Mouse (Mus musculus): ENCODE measurements around the gene Cacna1h. TPM values are rescaled to one million over a fixed set of nuclear protein-coding genes. Genes with fewer than 3 reads are reported as not detected.

Cacna1h gene
- polyA plus RNA-seq, 2 experiments, result 0.50 to 1.2 TPM

- Histone ChIP-seq H3K27ac (no peak overlapping the region), H3K4me2 (ENCODE audit: low read depth) (no peak overlapping the region), H3K9ac (replicated peaks) (no peak overlapping the region), H3K36me3 (replicated peaks; ENCODE audit: control insufficient read depth, insufficient read depth, low read depth) (no peaks in the 10 kb centered on the region), H3K4me1 (replicated peaks; ENCODE audit: control insufficient read depth in 2 of 2, insufficient read depth in 2 of 2, low read length in 1 of 2) (peaks cover 0 to 3% of the 10 kb centered on the region in 2 experiments; a peak in 1 of 4 replicates), H3K9me3 (ENCODE audit: control insufficient read depth, low read length) (no peaks in the 10 kb centered on the region), H3K27me3 (ENCODE audit: control insufficient read depth, insufficient read depth, low read length) (no peaks in the 10 kb centered on the region; the same call in 1 of the 2 replicates), H3K4me3 (ENCODE audit: insufficient read depth in 1 of 2, low read depth in 2 of 2, low read length in 2 of 2) (no peak overlapping the region)
- peak; percentile 95 for TF ChIP-seq CTCF (IDR thresholded peaks at IDR 0.05; ENCODE audit: low read depth)
- no peak for TF ChIP-seq EP300 (IDR thresholded peaks at IDR 0.05; ENCODE audit: low read depth)
- WGBS (ENCODE audit: insufficient replicate concordance), result 4% methylated on average over 8 of the region's 8 CpGs
- ATAC-seq (ENCODE audit: insufficient read depth), result no peak
- peak; percentile 4 to 23 (median 18) for DNase-seq (ENCODE audit: low read depth in 3 of 3, low spot score in 3 of 3)
Observed at GRCm38 (mm10) chr17:25333943-25334342, 99.6 kb downstream of the Cacna1h start.

DNA sequence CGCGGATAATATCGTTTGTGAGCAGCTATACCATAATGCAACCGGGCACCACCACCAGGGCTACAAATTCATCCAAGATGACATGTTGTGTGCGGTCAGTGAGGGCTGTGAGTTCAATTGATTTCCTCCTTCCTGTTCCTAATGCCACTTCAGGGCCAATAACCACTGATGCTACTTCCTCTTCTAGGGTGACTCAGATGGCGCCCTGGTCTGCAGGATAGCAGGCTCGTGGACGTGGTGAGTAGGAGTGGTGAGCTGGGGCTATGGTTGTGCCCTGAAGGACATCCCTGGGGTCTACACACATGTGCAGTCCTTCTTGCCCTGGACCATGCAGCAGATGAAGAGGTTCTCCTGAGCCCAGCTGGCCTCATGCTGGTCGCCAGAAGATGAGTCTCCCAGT is 101.3 kb downstream of the Cacna1h start:
- Histone ChIP-seq H3K4me1 (replicated peaks; ENCODE audit: control insufficient read depth in 2 of 2, insufficient read depth in 2 of 2, low read length in 1 of 2) (no peaks in the 10 kb centered on the region), H3K9me3 (ENCODE audit: control insufficient read depth, low read length) (no peaks in the 10 kb centered on the region), H3K4me3 (ENCODE audit: insufficient read depth in 1 of 2, low read depth in 2 of 2, low read length in 2 of 2) (no peak overlapping the region), H3K27ac (no peak overlapping the region), H3K4me2 (ENCODE audit: low read depth) (no peak overlapping the region), H3K36me3 (replicated peaks; ENCODE audit: control insufficient read depth, insufficient read depth, low read depth) (no peaks in the 10 kb centered on the region), H3K27me3 (ENCODE audit: control insufficient read depth, insufficient read depth, low read length) (no peaks in the 10 kb centered on the region; the same call in 1 of the 2 replicates), H3K9ac (replicated peaks) (no peak overlapping the region)
- TF ChIP-seq EP300 (IDR thresholded peaks at IDR 0.05; ENCODE audit: low read depth) (no peak), CTCF (IDR thresholded peaks at IDR 0.05; ENCODE audit: low read depth) (no peak)
- WGBS (ENCODE audit: insufficient replicate concordance), result 17% methylated on average over 9 of the region's 9 CpGs
- no peak for ATAC-seq (ENCODE audit: insufficient read depth)
- no peak for DNase-seq (ENCODE audit: low read depth in 3 of 3, low spot score in 3 of 3)

Other genes starting within 250 kb of the Cacna1h start
- gene BC003965, start 249.2 kb downstream of the Cacna1h start, polyA plus RNA-seq (2012; rRNA removed), result 9.9 and 13.4 TPM in 2 replicates
- 16.8 and 17.4 TPM in 2 replicates for gene BC003965, start 249.2 kb downstream of the Cacna1h start, polyA plus RNA-seq (2014; fragmentation: Nextera tagmentation; extraction: Ambion mirVana)
- 34.8 and 45.6 TPM in 2 replicates for gene Unkl, start 245.4 kb downstream of the Cacna1h start, polyA plus RNA-seq (2012; rRNA removed)
- gene Unkl, start 245.4 kb downstream of the Cacna1h start, polyA plus RNA-seq (2014; fragmentation: Nextera tagmentation; extraction: Ambion mirVana), result 5.9 and 9.1 TPM in 2 replicates
- gene Gnptg, start 193.7 kb downstream of the Cacna1h start, polyA plus RNA-seq (2012; rRNA removed), result 11.1 and 11.2 TPM in 2 replicates
- 15.6 and 17.0 TPM in 2 replicates for gene Gnptg, start 193.7 kb downstream of the Cacna1h start, polyA plus RNA-seq (2014; fragmentation: Nextera tagmentation; extraction: Ambion mirVana)
- 11.1 and 13.0 TPM in 2 replicates for gene Tsr3, start 193.6 kb downstream of the Cacna1h start, polyA plus RNA-seq (2012; rRNA removed)
- gene Tsr3, start 193.6 kb downstream of the Cacna1h start, polyA plus RNA-seq (2014; fragmentation: Nextera tagmentation; extraction: Ambion mirVana), result 17.4 and 18.5 TPM in 2 replicates
- 0.27 and 0.63 TPM in 2 replicates for gene Baiap3, start 177.4 kb downstream of the Cacna1h start, polyA plus RNA-seq (2012; rRNA removed)
- 0.69 TPM in 1 of 2 replicates, not detected in the other for gene Baiap3, start 177.4 kb downstream of the Cacna1h start, polyA plus RNA-seq (2014; fragmentation: Nextera tagmentation; extraction: Ambion mirVana)
- 129 and 168 TPM in 2 replicates for gene Ube2i, start 159.2 kb downstream of the Cacna1h start, polyA plus RNA-seq (2012; rRNA removed)
- 244 and 260 TPM in 2 replicates for gene Ube2i, start 159.2 kb downstream of the Cacna1h start, polyA plus RNA-seq (2014; fragmentation: Nextera tagmentation; extraction: Ambion mirVana)
- 0.89 and 1.8 TPM in 2 replicates for gene Prss34, start 135.4 kb downstream of the Cacna1h start, polyA plus RNA-seq (2012; rRNA removed)
- gene Prss34, start 135.4 kb downstream of the Cacna1h start, polyA plus RNA-seq (2014; fragmentation: Nextera tagmentation; extraction: Ambion mirVana), result 0.71 and 3.6 TPM in 2 replicates
- not detected in 2 replicates for gene Prss28, start 125.1 kb downstream of the Cacna1h start, polyA plus RNA-seq (2012; rRNA removed)
- not detected in 2 replicates for gene Prss28, start 125.1 kb downstream of the Cacna1h start, polyA plus RNA-seq (2014; fragmentation: Nextera tagmentation; extraction: Ambion mirVana)
- not detected in 2 replicates for gene Prss29, start 115.1 kb downstream of the Cacna1h start, polyA plus RNA-seq (2012; rRNA removed)
- not detected in 2 replicates for gene Prss29, start 115.1 kb downstream of the Cacna1h start, polyA plus RNA-seq (2014; fragmentation: Nextera tagmentation; extraction: Ambion mirVana)
- gene Tpsab1, start 88.2 kb downstream of the Cacna1h start, polyA plus RNA-seq (2012; rRNA removed), result not detected in 2 replicates
- not detected in 2 replicates for gene Tpsab1, start 88.2 kb downstream of the Cacna1h start, polyA plus RNA-seq (2014; fragmentation: Nextera tagmentation; extraction: Ambion mirVana)
- gene Tpsb2, start 67.5 kb downstream of the Cacna1h start, polyA plus RNA-seq (2012; rRNA removed), result 0.11 and 0.12 TPM in 2 replicates
- gene Tpsb2, start 67.5 kb downstream of the Cacna1h start, polyA plus RNA-seq (2014; fragmentation: Nextera tagmentation; extraction: Ambion mirVana), result 0.44 TPM in 1 of 2 replicates, not detected in the other
- gene Tpsg1, start 64.5 kb downstream of the Cacna1h start, polyA plus RNA-seq (2012; rRNA removed), result 0.51 and 0.93 TPM in 2 replicates
- 0.49 and 0.53 TPM in 2 replicates for gene Tpsg1, start 64.5 kb downstream of the Cacna1h start, polyA plus RNA-seq (2014; fragmentation: Nextera tagmentation; extraction: Ambion mirVana)
- gene Tekt4, start 20.8 kb upstream of the Cacna1h start, polyA plus RNA-seq (2012; rRNA removed), result 0.07 TPM in 1 of 2 replicates, not detected in the other
- gene Tekt4, start 20.8 kb upstream of the Cacna1h start, polyA plus RNA-seq (2014; fragmentation: Nextera tagmentation; extraction: Ambion mirVana), result 0.13 TPM in 1 of 2 replicates, not detected in the other
- gene Sstr5, start 63.5 kb upstream of the Cacna1h start, polyA plus RNA-seq (2012; rRNA removed), result 0.01 TPM in 1 of 2 replicates, not detected in the other
- not detected in 2 replicates for gene Sstr5, start 63.5 kb upstream of the Cacna1h start, polyA plus RNA-seq (2014; fragmentation: Nextera tagmentation; extraction: Ambion mirVana)
- gene Sox8, start 136.9 kb upstream of the Cacna1h start, polyA plus RNA-seq (2012; rRNA removed), result 0.04 and 0.11 TPM in 2 replicates
- gene Sox8, start 136.9 kb upstream of the Cacna1h start, polyA plus RNA-seq (2014; fragmentation: Nextera tagmentation; extraction: Ambion mirVana), result 0.15 TPM in 1 of 2 replicates, not detected in the other
- gene Lmf1, start 145.3 kb upstream of the Cacna1h start, polyA plus RNA-seq (2012; rRNA removed), result 3.4 and 4.0 TPM in 2 replicates
- gene Lmf1, start 145.3 kb upstream of the Cacna1h start, polyA plus RNA-seq (2014; fragmentation: Nextera tagmentation; extraction: Ambion mirVana), result 7.9 and 9.3 TPM in 2 replicates

Measured in liver, embryonic 14.5 days (tissue).